Mouse (Mus musculus) E14TG2a.4 (cell line): Measurements from ENCODE around the gene Med13l.

Experiments used
- CTCF ChIP-seq: conservative IDR thresholded peaks from 2 replicates; pipeline ENCODE4 v1.5.1; 2014; ENCODE audit warnings: low read length
- NANOG ChIP-seq: IDR thresholded peaks from 2 replicates; pipeline ENCODE4 v1.6.1; 2014; ENCODE audit warnings: borderline replicate concordance, low read length, mixed read lengths
- POU5F1 ChIP-seq: IDR thresholded peaks from 2 replicates; pipeline ENCODE4 v1.6.1; 2014; ENCODE audit warnings: low read length, borderline replicate concordance

DNA sequence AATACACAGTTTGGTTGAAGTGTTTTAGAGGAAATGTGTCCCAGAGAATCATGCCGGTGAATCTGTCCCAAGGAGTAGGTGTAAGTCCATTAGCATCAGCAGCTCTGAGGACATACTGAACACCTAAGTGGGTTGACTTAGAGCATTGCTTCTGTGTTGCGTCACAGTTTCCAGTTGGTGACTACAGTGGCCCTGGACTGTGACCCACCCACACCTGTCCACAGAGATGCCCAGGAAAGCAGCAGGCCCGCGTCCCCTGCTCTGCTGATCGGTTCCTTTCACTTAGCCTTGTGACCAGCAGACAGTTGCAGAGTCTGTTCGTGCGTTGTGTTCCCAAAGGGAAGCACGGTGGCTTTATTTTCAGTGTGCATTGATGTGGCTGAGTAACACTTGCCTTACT, 92.1 kb downstream of the Med13l start:
- TF ChIP-seq CTCF (no peak), POU5F1 (no peak), NANOG (no peak)
